Mouse (Mus musculus) layer of hippocampus, adult 6 months (tissue): Measurements from ENCODE around the gene Cyp2d26. TPM values are rescaled to one million over a fixed set of nuclear protein-coding genes. Genes with fewer than 3 reads are reported as not detected.

Experiments used
- long read RNA-seq, 2 experiments: library from polyadenylated mRNA; unstranded; transcript quantifications; one replicate each; pipeline ENCODE4 v2.0.0; 2019 to 2020
- microRNA-seq: library from miRNA; unstranded; fragments of <30 nt; microRNA quantifications from one replicate; pipeline ENCODE4 v1.2.0, GENCODE M21; 2020
- polyA plus RNA-seq: library from polyadenylated mRNA; unstranded; fragments of <200 nt; fragmentation: Nextera tagmentation; gene quantifications from 2 replicates; pipeline ENCODE4 v1.2.3, GENCODE M21; 2021

Gene Cyp2d26
- polyA plus RNA-seq, result not detected in 2 replicates
- long read RNA-seq, experiment 1, result 0 reads
- long read RNA-seq, experiment 2, result 0 reads

DNA sequence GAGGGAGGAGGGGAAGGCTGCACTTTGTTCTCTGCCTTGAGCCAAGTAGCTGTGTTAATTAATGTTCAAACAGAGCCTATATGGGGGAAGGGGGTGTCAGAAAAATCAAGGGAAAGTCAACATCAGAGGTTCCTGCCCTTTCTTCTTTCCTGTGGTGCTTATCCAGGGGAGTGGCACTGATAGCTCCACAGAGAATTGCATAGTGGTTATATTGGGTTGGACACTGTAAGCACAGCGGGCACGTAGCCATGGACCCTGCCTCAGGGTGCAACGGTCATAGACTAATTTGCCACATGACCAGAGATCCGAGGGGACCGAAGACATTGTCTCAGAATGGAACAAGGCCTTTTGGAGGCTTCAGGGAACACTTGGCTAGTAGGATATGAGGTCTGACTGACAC, at the start of gene Cyp2d26:
Gene Cyp2d26, minus strand, starts transcription at position 18 of the 400 bp plus-strand sequence.

DNA sequence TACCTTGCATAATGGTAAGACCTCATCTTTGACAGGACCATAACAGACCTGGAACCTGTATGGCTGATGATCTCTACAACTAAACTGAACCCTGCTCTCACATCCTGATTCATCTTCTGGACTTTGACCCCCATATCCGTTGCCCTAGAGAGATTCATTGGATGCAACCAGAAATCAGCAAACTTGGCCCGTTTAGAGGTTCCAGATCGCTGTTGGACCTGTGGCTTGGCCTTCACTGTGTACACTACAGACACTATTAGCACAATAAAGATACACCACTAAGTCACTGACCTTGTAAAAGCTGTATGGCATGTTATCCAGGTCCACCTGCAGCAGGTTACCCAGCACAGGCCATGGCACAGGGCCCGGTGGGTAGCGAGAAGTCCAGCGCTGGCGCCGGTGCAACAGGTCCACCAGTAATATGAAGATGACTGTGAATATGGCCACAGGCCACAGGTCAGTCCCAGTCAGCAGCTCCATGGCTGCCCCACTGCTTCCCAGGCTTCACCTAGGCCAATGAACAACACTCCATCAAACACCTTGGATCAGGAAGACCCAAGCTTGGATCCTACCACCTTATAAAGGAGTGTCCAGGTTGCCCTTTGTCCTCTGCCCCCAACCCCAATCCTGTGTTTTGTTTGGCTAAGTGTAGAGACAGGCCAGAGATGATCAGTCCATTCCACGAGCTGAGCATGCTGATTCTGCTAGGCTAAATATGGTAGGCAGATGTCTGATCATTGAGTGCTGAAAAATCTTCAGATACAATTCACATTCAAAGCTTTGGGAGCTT, 30.3 kb downstream of the Cyp2d26 start, which contains the start of gene Cyp2d40:
Gene Cyp2d40, minus strand, starts transcription at position 553 of the 790 bp plus-strand sequence.

Small RNA genes within 50 kb of the gene (microRNA-seq; reads per million reads assigned to microRNA genes)
- not detected for gene Gm27618

Other genes with a start within 250 kb of the Cyp2d26 start
- gene Cyp2d12, start 239.2 kb downstream of the Cyp2d26 start, polyA plus RNA-seq, result not detected in 2 replicates
- gene Cyp2d34, start 173.3 kb downstream of the Cyp2d26 start, polyA plus RNA-seq, result not detected in 2 replicates
- gene Cyp2d40, start 30.1 kb downstream of the Cyp2d26 start, polyA plus RNA-seq, result not detected in 2 replicates
- 19.7 and 23.4 TPM in 2 replicates for gene Tcf20, start 193.6 kb upstream of the Cyp2d26 start, polyA plus RNA-seq
- 2.3 and 2.4 TPM in 2 replicates for gene Nfam1, start 239.0 kb upstream of the Cyp2d26 start, polyA plus RNA-seq